Mouse (Mus musculus) heart, adult 8-10 months (tissue): ENCODE measurements around the gene Pex12. TPM values are rescaled to one million over a fixed set of nuclear protein-coding genes. Genes with fewer than 3 reads are reported as not detected.
A peak's percentile ranks its signal among the peaks of the same experiment; 100 is the strongest.
"Not testable (repeated sequence)": the region's sequence is repeated elsewhere in the genome, so short reads cannot be mapped to it uniquely, and the experiment has no call there.

Source experiments
- DNase-seq: peaks from one replicate; pipeline ENCODE4 v3.0.0; 2022; ENCODE audit warnings: low spot score
- total RNA-seq, 4 experiments: library from RNA; stranded (reverse); gene quantifications; 2 replicates each; pipeline ENCODE4 v1.2.4; 2022

Gene Pex12
- 10 to 100 TPM in 2 of 4 experiments, 1 to 10 TPM in 2; 8.8 to 13.9 (median 9.7) TPM for total RNA-seq

GRCm38 (mm10) chr11:83302526-83303251, at the start of gene Pex12:
Gene Pex12, minus strand, starts transcription at chr11:83302586.
- peak; percentile 93 for DNase-seq

- DNase-seq: no peak
Measured at GRCm38 (mm10) chr11:83341716-83342245, 39.4 kb upstream of the Pex12 start.

- DNase-seq: no peak
Measured at GRCm38 (mm10) chr11:83339705-83340104, 37.3 kb upstream of the Pex12 start.

GRCm38 (mm10) chr11:83335826-83336225, 33.4 kb upstream of the Pex12 start:
- DNase-seq: no peak

- DNase-seq: peak; percentile 23
Measured at GRCm38 (mm10) chr11:83327427-83327826, 25.0 kb upstream of the Pex12 start.

GRCm38 (mm10) chr11:83326692-83327091, 24.3 kb upstream of the Pex12 start:
- DNase-seq: not testable (repeated sequence)

GRCm38 (mm10) chr11:83319048-83319447, 16.7 kb upstream of the Pex12 start:
- no peak for DNase-seq

GRCm38 (mm10) chr11:83312471-83312870, 10.1 kb upstream of the Pex12 start:
- no peak for DNase-seq

GRCm38 (mm10) chr11:83306700-83307253, 4.4 kb upstream of the Pex12 start:
- DNase-seq: no peak

GRCm38 (mm10) chr11:83304485-83304884, 2.1 kb upstream of the Pex12 start:
- DNase-seq: no peak

GRCm38 (mm10) chr11:83303751-83304150, 1.4 kb upstream of the Pex12 start:
- DNase-seq: no peak

- DNase-seq: no peak
Measured at GRCm38 (mm10) chr11:83302124-83302523, 262 bp downstream of the Pex12 start.

GRCm38 (mm10) chr11:83301431-83301831, 955 bp downstream of the Pex12 start:
- no peak for DNase-seq

- DNase-seq: no peak
Measured at GRCm38 (mm10) chr11:83299724-83300123, 2.7 kb downstream of the Pex12 start.

- peak; percentile 96 for DNase-seq
Measured at GRCm38 (mm10) chr11:83298225-83299195, 3.9 kb downstream of the Pex12 start, which contains the start of gene Ap2b1. Gene Ap2b1, plus strand, starts transcription at chr11:83299024.

- no peak for DNase-seq
Measured at GRCm38 (mm10) chr11:83297816-83298215, 4.6 kb downstream of the Pex12 start.

GRCm38 (mm10) chr11:83294133-83294532, 8.3 kb downstream of the Pex12 start:
- DNase-seq: no peak

GRCm38 (mm10) chr11:83293182-83293581, 9.2 kb downstream of the Pex12 start:
- no peak for DNase-seq

GRCm38 (mm10) chr11:83292251-83292587, 10.2 kb downstream of the Pex12 start:
- no peak for DNase-seq

GRCm38 (mm10) chr11:83291375-83292250, 10.8 kb downstream of the Pex12 start:
- DNase-seq: peak; percentile 97

- no peak for DNase-seq
Measured at GRCm38 (mm10) chr11:83289633-83290032, 12.8 kb downstream of the Pex12 start.
